Mouse (Mus musculus) forebrain, embryonic 14.5 days (tissue): ENCODE measurements around the gene Ttc33. TPM values are rescaled to one million over a fixed set of nuclear protein-coding genes. Genes with fewer than 3 reads are reported as not detected.

Experiments
- ATAC-seq: fragments of 200-750 bp; cut with Nextera tagmentation; 2 replicates; pipeline ENCODE4 v1.8.0; 2017; ENCODE audit warnings: mild to moderate bottlenecking, moderate library complexity
- DNase-seq: peaks from one replicate; pipeline ENCODE4 v3.0.0-alpha.2; 2015; ENCODE audit warnings: low spot score
- H3K27ac ChIP-seq: fragments of 300-500 bp; sonication (generic); 2 replicates; pipeline ENCODE4 v1.5.1; 2014; ENCODE audit warnings: low read depth, mild to moderate bottlenecking, control low read depth, low read length, moderate library complexity
- H3K27me3 ChIP-seq: fragments of 300-500 bp; sonication (generic); replicated peaks from 2 replicates; pipeline ENCODE4 v1.6.1; 2014; ENCODE audit warnings: low read length, control low read depth, mixed read lengths; ENCODE audit not compliant: control insufficient read depth, insufficient read depth
- H3K36me3 ChIP-seq: fragments of 300-500 bp; sonication (generic); 2 replicates; pipeline ENCODE4 v1.6.1; 2014; ENCODE audit warnings: low read length, control low read depth; ENCODE audit not compliant: control insufficient read depth, insufficient read depth
- H3K4me1 ChIP-seq: fragments of 300-500 bp; sonication (generic); 2 replicates; pipeline ENCODE4 v1.6.1; 2014; ENCODE audit warnings: antibody characterized with exemption, low read length, control low read depth; ENCODE audit not compliant: control insufficient read depth, insufficient read depth
- H3K4me2 ChIP-seq: fragments of 300-500 bp; sonication (generic); 2 replicates; pipeline ENCODE4 v1.6.1; 2014; ENCODE audit warnings: mild to moderate bottlenecking, control low read depth, low read length
- H3K4me3 ChIP-seq: fragments of 300-500 bp; sonication (generic); 2 replicates; pipeline ENCODE4 v1.5.1; 2014; ENCODE audit warnings: low read depth, low read length, control low read depth
- H3K9ac ChIP-seq: fragments of 300-500 bp; sonication (generic); 2 replicates; pipeline ENCODE4 v1.6.1; 2014; ENCODE audit warnings: mild to moderate bottlenecking, low read length, control low read depth, moderate library complexity
- H3K9me3 ChIP-seq: fragments of 300-500 bp; sonication (generic); replicated peaks from 2 replicates; pipeline ENCODE4 v1.6.1; 2016; ENCODE audit warnings: low read length, control low read depth, mixed read lengths; ENCODE audit not compliant: control insufficient read depth
- WGBS: fragments of 180-500 bp; shearing (Covaris S2); extraction: QIAGEN DNeasy Blood & Tissue Kit; methylation state at CpG from one replicate; pipeline ENCODE4 v1.1.7; 2014; 5-methylcytosine and 5-hydroxymethylcytosine counted together
- polyA plus RNA-seq: library from polyadenylated mRNA; unstranded; fragments of >200 nt; fragmentation: Nextera tagmentation; extraction: Ambion mirVana; gene quantifications from 2 replicates; pipeline ENCODE4 v1.2.1, GENCODE M21; 2014

The Ttc33 gene
- polyA plus RNA-seq, 1 experiment from 2014 or later = 65.6 TPM

- H3K27ac ChIP-seq = no peak overlapping the region
- no peak for DNase-seq
- ATAC-seq = no peak
- 85% methylated on average over 6 of the region's 6 CpGs for WGBS
- peaks cover 13% of the 10 kb centered on the region; the same call in 1 of the 2 replicates for H3K36me3 ChIP-seq
- no peaks in the 10 kb centered on the region for H3K9me3 ChIP-seq
- H3K4me3 ChIP-seq = no peak overlapping the region
- H3K4me1 ChIP-seq = peaks cover 3% of the 10 kb centered on the region; the same call in 1 of the 2 replicates
- no peaks in the 10 kb centered on the region for H3K27me3 ChIP-seq
- H3K9ac ChIP-seq = no peak overlapping the region
- H3K4me2 ChIP-seq = no peak overlapping the region
Measured at GRCm38 (mm10) chr15:5158827-5159226, 26.5 kb upstream of the Ttc33 start.

- 69% methylated on average over 12 of the region's 12 CpGs for WGBS
- no peak for ATAC-seq
- Histone ChIP-seq H3K4me1 (no peaks in the 10 kb centered on the region), H3K27me3 (no peaks in the 10 kb centered on the region), H3K4me2 (no peak overlapping the region), H3K9me3 (no peaks in the 10 kb centered on the region), H3K4me3 (no peak overlapping the region), H3K27ac (no peak overlapping the region), H3K36me3 (peaks cover 46% of the 10 kb centered on the region), H3K9ac (no peak overlapping the region)
- no peak for DNase-seq
Measured at GRCm38 (mm10) chr15:5165121-5165773, 20.1 kb upstream of the Ttc33 start.

GRCm38 (mm10) chr15:5173217-5173820 is 12.0 kb upstream of the Ttc33 start:
- 90% methylated on average over 12 of the region's 12 CpGs for WGBS
- no peaks in the 10 kb centered on the region for H3K9me3 ChIP-seq
- no peak overlapping the region for H3K4me2 ChIP-seq
- no peak overlapping the region for H3K9ac ChIP-seq
- H3K27me3 ChIP-seq = no peaks in the 10 kb centered on the region
- H3K4me1 ChIP-seq = no peaks in the 10 kb centered on the region
- DNase-seq (no peak), ATAC-seq (no peak)
- no peak overlapping the region for H3K4me3 ChIP-seq
- peaks cover 70% of the 10 kb centered on the region for H3K36me3 ChIP-seq
- H3K27ac ChIP-seq = no peak overlapping the region

GRCm38 (mm10) chr15:5184668-5185330 is 526 bp upstream of the Ttc33 start:
- Histone ChIP-seq H3K4me3 (peak overlapping the region; percentile 91), H3K27me3 (no peaks in the 10 kb centered on the region), H3K27ac (peak overlapping the region; percentile 79), H3K36me3 (peaks cover 10% of the 10 kb centered on the region; the same call in 1 of the 2 replicates), H3K4me1 (peaks cover 9% of the 10 kb centered on the region; the same call in 1 of the 2 replicates), H3K9ac (peak overlapping the region; percentile 85), H3K4me2 (peak overlapping the region; percentile 79), H3K9me3 (no peaks in the 10 kb centered on the region)
- ATAC-seq (peak; percentile 54), DNase-seq (peak; percentile 33)
- 45% methylated on average over 11 of the region's 11 CpGs for WGBS

GRCm38 (mm10) chr15:5186293-5186675 is 959 bp downstream of the Ttc33 start:
- Histone ChIP-seq H3K4me3 (peak overlapping the region; percentile 91), H3K4me2 (peak overlapping the region; percentile 79), H3K27me3 (no peaks in the 10 kb centered on the region), H3K4me1 (peaks cover 9% of the 10 kb centered on the region; the same call in 1 of the 2 replicates), H3K36me3 (peaks cover 18% of the 10 kb centered on the region; the same call in 1 of the 2 replicates), H3K27ac (no peak overlapping the region), H3K9me3 (no peaks in the 10 kb centered on the region), H3K9ac (peak overlapping the region; percentile 85)
- WGBS = 27% methylated on average over 10 of the region's 10 CpGs
- DNase-seq (no peak), ATAC-seq (no peak; the same call in 1 of the 2 replicates)

GRCm38 (mm10) chr15:5187116-5187515 is 1.8 kb downstream of the Ttc33 start:
- peaks cover 19% of the 10 kb centered on the region; the same call in 1 of the 2 replicates for H3K36me3 ChIP-seq
- no peaks in the 10 kb centered on the region for H3K27me3 ChIP-seq
- H3K9me3 ChIP-seq = no peaks in the 10 kb centered on the region
- ATAC-seq = no peak
- H3K4me2 ChIP-seq = no peak overlapping the region
- peaks cover 9% of the 10 kb centered on the region; the same call in 1 of the 2 replicates for H3K4me1 ChIP-seq
- 64% methylated on average over 4 of the region's 4 CpGs for WGBS
- no peak for DNase-seq
- H3K27ac ChIP-seq = no peak overlapping the region
- H3K4me3 ChIP-seq = no peak overlapping the region
- no peak overlapping the region for H3K9ac ChIP-seq

GRCm38 (mm10) chr15:5188029-5188428 is 2.7 kb downstream of the Ttc33 start:
- Histone ChIP-seq H3K27me3 (no peaks in the 10 kb centered on the region), H3K4me2 (no peak overlapping the region), H3K4me1 (peaks cover 9% of the 10 kb centered on the region; the same call in 1 of the 2 replicates), H3K9ac (no peak overlapping the region), H3K36me3 (peaks cover 19% of the 10 kb centered on the region; the same call in 1 of the 2 replicates), H3K27ac (no peak overlapping the region), H3K4me3 (no peak overlapping the region), H3K9me3 (no peaks in the 10 kb centered on the region)
- DNase-seq (no peak), ATAC-seq (no peak)
- WGBS = 94% methylated on average over 1 of the region's 1 CpGs

GRCm38 (mm10) chr15:5189504-5190093 is 4.3 kb downstream of the Ttc33 start:
- ATAC-seq (no peak), DNase-seq (peak; percentile 5)
- H3K4me1 ChIP-seq = peaks cover 6% of the 10 kb centered on the region; the same call in 1 of the 2 replicates

More at GRCm38 (mm10) chr15:5189504-5190093, 4.3 kb downstream of the Ttc33 start:
- H3K9me3 ChIP-seq = no peaks in the 10 kb centered on the region
- WGBS = 70% methylated on average over 10 of the region's 10 CpGs
- H3K27me3 ChIP-seq = no peaks in the 10 kb centered on the region
- no peak overlapping the region for H3K27ac ChIP-seq
- H3K4me3 ChIP-seq = no peak overlapping the region
- no peak overlapping the region for H3K9ac ChIP-seq
- no peak overlapping the region for H3K4me2 ChIP-seq
- peaks cover 19% of the 10 kb centered on the region; the same call in 1 of the 2 replicates for H3K36me3 ChIP-seq
